Mouse (Mus musculus) CH12.LX (cell line): Measurements from ENCODE around the gene Etv6. TPM values are rescaled to one million over a fixed set of nuclear protein-coding genes. Genes with fewer than 3 reads are reported as not detected.

ENCODE experiments used
- DNase-seq: peaks from one replicate; pipeline ENCODE4 v3.0.0-alpha.2; 2013; ENCODE audit errors: extremely low read depth
- H3K27ac ChIP-seq: 2 replicates; pipeline ENCODE4 v1.5.1; 2012; ENCODE audit warnings: low read depth, mild to moderate bottlenecking, control low read depth, moderate library complexity; ENCODE audit not compliant: insufficient read depth
- H3K27me3 ChIP-seq: replicated peaks from 2 replicates; pipeline ENCODE3; 2012; ENCODE audit warnings: inconsistent platforms
- H3K36me3 ChIP-seq, 2 experiments: replicated peaks in 1 of 2; 2 replicates each; pipeline versions ENCODE3 to v1.6.1; 2012; ENCODE audit warnings: inconsistent platforms in 1 of 2, low read length in 1 of 2, mild to moderate bottlenecking in 1 of 2, mixed read lengths in 1 of 2, moderate library complexity in 1 of 2; ENCODE audit not compliant: control insufficient read depth in 1 of 2, insufficient read depth in 1 of 2
- H3K4me1 ChIP-seq, 2 experiments: 2 replicates each; pipeline ENCODE4 v1.6.1; 2012; ENCODE audit warnings: inconsistent platforms in 1 of 2, moderate library complexity in 1 of 2; ENCODE audit not compliant: insufficient read depth in 2 of 2, control insufficient read depth in 1 of 2
- H3K4me2 ChIP-seq: 2 replicates; pipeline ENCODE4 v1.6.1; 2012; ENCODE audit warnings: low read depth, mild to moderate bottlenecking, control low read depth; ENCODE audit not compliant: poor library complexity, insufficient read depth, severe bottlenecking
- H3K4me3 ChIP-seq, 3 experiments: fragments of 150-350 bp in 1 of 3; sonication (generic) in 1 of 3; replicated peaks in 1 of 3; 2 replicates each; pipeline versions ENCODE3 to v1.5.1; 2011 to 2012; ENCODE audit warnings: low read depth in 2 of 3, low read length in 2 of 3, mild to moderate bottlenecking in 2 of 3, moderate library complexity in 2 of 3, control low read depth in 1 of 3, improper control_type of control experiment in 1 of 3, inconsistent platforms in 1 of 3, mixed read lengths in 1 of 3; ENCODE audit not compliant: poor library complexity in 1 of 3
- H3K79me2 ChIP-seq: replicated peaks from 2 replicates; pipeline ENCODE4 v1.6.1; 2012; ENCODE audit warnings: mild to moderate bottlenecking, moderate library complexity; ENCODE audit not compliant: control insufficient read depth, poor library complexity, insufficient read depth, severe bottlenecking; ENCODE audit errors: extremely low read depth
- H3K9ac ChIP-seq: 2 replicates; pipeline ENCODE4 v1.6.1; 2012; ENCODE audit warnings: low read depth, mild to moderate bottlenecking, control low read depth, moderate library complexity; ENCODE audit not compliant: insufficient read depth
- H3K9me3 ChIP-seq: replicated peaks from 2 replicates; pipeline ENCODE3; 2012; ENCODE audit warnings: low read length, inconsistent platforms, mixed read lengths
- BHLHE40 ChIP-seq: IDR thresholded peaks from 2 replicates; pipeline ENCODE4 v1.6.1; 2011; ENCODE audit warnings: mild to moderate bottlenecking, low read depth, low read length, improper control_type of control experiment
- CHD1 ChIP-seq: IDR thresholded peaks from 2 replicates; pipeline ENCODE4 v1.6.1; 2012; ENCODE audit warnings: low read depth, low read length, improper control_type of control experiment, inconsistent platforms
- CHD2 ChIP-seq: IDR thresholded peaks from 2 replicates; pipeline ENCODE4 v1.6.1; 2011; ENCODE audit warnings: low read length, improper control_type of control experiment
- CTCF ChIP-seq, 2 experiments: IDR thresholded peaks in 1 of 2; conservative IDR thresholded peaks in 1 of 2; 2 replicates each; pipeline ENCODE4 v1.5.1; 2011 to 2012; ENCODE audit warnings: low read depth in 2 of 2, low read length in 2 of 2, improper control_type of control experiment in 1 of 2, inconsistent platforms in 1 of 2, mild to moderate bottlenecking in 1 of 2, moderate library complexity in 1 of 2
- E2F4 ChIP-seq: IDR thresholded peaks from 2 replicates; pipeline ENCODE4 v1.6.1; 2011; ENCODE audit warnings: low read depth, low read length, improper control_type of control experiment; ENCODE audit not compliant: insufficient replicate concordance
- ELF1 ChIP-seq: IDR thresholded peaks from 2 replicates; pipeline ENCODE4 v1.6.1; 2014; ENCODE audit warnings: low read depth, mild to moderate bottlenecking, inconsistent platforms, low read length, improper control_type of control experiment
- EP300 ChIP-seq: IDR thresholded peaks from 2 replicates; pipeline ENCODE4 v1.6.1; 2011; ENCODE audit warnings: low read length, improper control_type of control experiment
- ETS1 ChIP-seq: conservative IDR thresholded peaks from 2 replicates; pipeline ENCODE4 v1.6.1; 2012; ENCODE audit warnings: low read depth, mild to moderate bottlenecking, inconsistent platforms, low read length, improper control_type of control experiment, moderate library complexity
- GABPA ChIP-seq: IDR thresholded peaks from 2 replicates; pipeline ENCODE4 v1.6.1; 2012; ENCODE audit warnings: low read depth, low read length, improper control_type of control experiment, inconsistent platforms; ENCODE audit not compliant: insufficient replicate concordance
- HCFC1 ChIP-seq: IDR thresholded peaks from 2 replicates; pipeline ENCODE4 v1.6.1; 2012; ENCODE audit warnings: low read depth, mild to moderate bottlenecking, inconsistent platforms, low read length, improper control_type of control experiment
- IRF4 ChIP-seq: IDR thresholded peaks from 2 replicates; pipeline ENCODE4 v1.6.1; 2014; ENCODE audit warnings: low read depth, mild to moderate bottlenecking, inconsistent platforms, low read length, improper control_type of control experiment
- JUN ChIP-seq: IDR thresholded peaks from 2 replicates; pipeline ENCODE4 v1.6.1; 2011; ENCODE audit warnings: low read depth, mild to moderate bottlenecking, low read length, improper control_type of control experiment, moderate library complexity; ENCODE audit not compliant: insufficient read depth
- JUND ChIP-seq: conservative IDR thresholded peaks from 2 replicates; pipeline ENCODE4 v1.6.1; 2011; ENCODE audit warnings: low read depth, low read length, improper control_type of control experiment
- KAT2A ChIP-seq: IDR thresholded peaks from 2 replicates; pipeline ENCODE4 v1.6.1; 2012; ENCODE audit warnings: low read length, improper control_type of control experiment, inconsistent platforms; ENCODE audit not compliant: insufficient replicate concordance
- MAFK ChIP-seq: IDR thresholded peaks from 2 replicates; pipeline ENCODE4 v1.6.1; 2011; ENCODE audit warnings: low read length, improper control_type of control experiment; ENCODE audit not compliant: insufficient replicate concordance
- MAX ChIP-seq: IDR thresholded peaks from 2 replicates; pipeline ENCODE4 v1.6.1; 2011; ENCODE audit warnings: low read length, improper control_type of control experiment
- MAZ ChIP-seq: IDR thresholded peaks from 2 replicates; pipeline ENCODE4 v1.6.1; 2012; ENCODE audit warnings: low read depth, mild to moderate bottlenecking, inconsistent platforms, low read length, improper control_type of control experiment, moderate library complexity
- MEF2A ChIP-seq: IDR thresholded peaks from 2 replicates; pipeline ENCODE4 v1.6.1; 2014; ENCODE audit warnings: low read depth, mild to moderate bottlenecking, inconsistent platforms, low read length, improper control_type of control experiment, borderline replicate concordance
- MXI1 ChIP-seq: IDR thresholded peaks from 2 replicates; pipeline ENCODE4 v1.6.1; 2011; ENCODE audit warnings: mild to moderate bottlenecking, low read depth, low read length, improper control_type of control experiment
- MYC ChIP-seq: IDR thresholded peaks from 2 replicates; pipeline ENCODE4 v1.6.1; 2011; ENCODE audit warnings: low read depth, mild to moderate bottlenecking, improper control_type of control experiment, low read length
- NELFE ChIP-seq: IDR thresholded peaks from 2 replicates; pipeline ENCODE4 v1.6.1; 2011; ENCODE audit warnings: low read depth, low read length, improper control_type of control experiment
- NRF1 ChIP-seq: IDR thresholded peaks from 2 replicates; pipeline ENCODE4 v1.6.1; 2014; ENCODE audit warnings: low read depth, mild to moderate bottlenecking, inconsistent platforms, low read length, improper control_type of control experiment, moderate library complexity
- PAX5 ChIP-seq: IDR thresholded peaks from 2 replicates; pipeline ENCODE4 v1.6.1; 2012; ENCODE audit warnings: low read length, inconsistent platforms, mixed read lengths
- POLR2A ChIP-seq: IDR thresholded peaks from 2 replicates; pipeline ENCODE4 v1.6.1; 2011; ENCODE audit warnings: low read depth, mild to moderate bottlenecking, improper control_type of control experiment, low read length
- POLR2AphosphoS2 ChIP-seq: IDR thresholded peaks from 2 replicates; pipeline ENCODE4 v1.6.1; 2011; ENCODE audit warnings: low read depth, low read length, improper control_type of control experiment
- RAD21 ChIP-seq: IDR thresholded peaks from 2 replicates; pipeline ENCODE4 v1.6.1; 2011; ENCODE audit warnings: low read depth, mild to moderate bottlenecking, low read length, improper control_type of control experiment, moderate library complexity
- RCOR1 ChIP-seq: conservative IDR thresholded peaks from 2 replicates; pipeline ENCODE4 v1.6.1; 2012; ENCODE audit warnings: low read depth, mild to moderate bottlenecking, inconsistent platforms, low read length, improper control_type of control experiment
- SIN3A ChIP-seq: IDR thresholded peaks from 2 replicates; pipeline ENCODE4 v1.6.1; 2012; ENCODE audit warnings: low read length, improper control_type of control experiment, inconsistent platforms
- SMC3 ChIP-seq: IDR thresholded peaks from 2 replicates; pipeline ENCODE4 v1.6.1; 2011; ENCODE audit warnings: low read depth, low read length, improper control_type of control experiment
- TBP ChIP-seq: conservative IDR thresholded peaks from 2 replicates; pipeline ENCODE4 v1.6.1; 2011; ENCODE audit warnings: low read depth, low read length, improper control_type of control experiment
- TCF12 ChIP-seq: IDR thresholded peaks from 2 replicates; pipeline ENCODE4 v1.6.1; 2014; ENCODE audit warnings: low read depth, mild to moderate bottlenecking, inconsistent platforms, low read length, improper control_type of control experiment
- UBTF ChIP-seq: IDR thresholded peaks from 2 replicates; pipeline ENCODE4 v1.6.1; 2012; ENCODE audit warnings: low read depth, mild to moderate bottlenecking, inconsistent platforms, low read length, improper control_type of control experiment, moderate library complexity
- USF1 ChIP-seq: IDR thresholded peaks from 2 replicates; pipeline ENCODE4 v1.6.1; 2014; ENCODE audit warnings: low read depth, mild to moderate bottlenecking, inconsistent platforms, low read length, improper control_type of control experiment
- USF2 ChIP-seq: conservative IDR thresholded peaks from 2 replicates; pipeline ENCODE4 v1.6.1; 2011; ENCODE audit warnings: low read depth, low read length, improper control_type of control experiment
- ZC3H11A ChIP-seq: IDR thresholded peaks from 2 replicates; pipeline ENCODE4 v1.6.1; 2012; ENCODE audit warnings: low read depth, mild to moderate bottlenecking, inconsistent platforms, low read length, improper control_type of control experiment
- ZKSCAN1 ChIP-seq: IDR thresholded peaks from 2 replicates; pipeline ENCODE4 v1.6.1; 2012; ENCODE audit warnings: low read depth, inconsistent platforms, low read length, improper control_type of control experiment, borderline replicate concordance
- ZMIZ1 ChIP-seq: IDR thresholded peaks from 2 replicates; pipeline ENCODE4 v1.6.1; 2012; ENCODE audit warnings: low read depth, mild to moderate bottlenecking, inconsistent platforms, low read length, improper control_type of control experiment
- ZNF384 ChIP-seq: IDR thresholded peaks from 2 replicates; pipeline ENCODE4 v1.6.1; 2012; ENCODE audit warnings: low read depth, low read length, improper control_type of control experiment, inconsistent platforms
- dilution Hi-C: fragments of 300-500 bp; cut with MboI; formaldehyde crosslinking; loops from 2 replicates; pipeline ENCODE4 v1.14.3; 2020; ENCODE audit warnings: low sequenced_read_pairs; ENCODE audit not compliant: extremely low pct_unique_long_range_greater_than_20kb, extremely low pct_ligation_motif_present
- in situ Hi-C: fragments of 300-500 bp; cut with MboI; formaldehyde crosslinking; loops from 3 replicates; pipeline ENCODE4 v1.14.3; 2019; ENCODE audit warnings: low sequenced_read_pairs, low pct_ligation_motif_present, low pct_unique_long_range_greater_than_20kb, mixed read lengths
- polyA plus RNA-seq: library from polyadenylated mRNA; unstranded; fragments of >175 nt; gene quantifications from 2 replicates; pipeline ENCODE4 v1.2.1, GENCODE M21; 2012; ENCODE audit warnings: low read depth; ENCODE audit not compliant: insufficient read length
- total RNA-seq, 2 experiments: library from RNA; depleted of rRNA; stranded (reverse); fragments of 300-350 nt in 1 of 2; fragments of >200 nt in 1 of 2; gene quantifications; 2 replicates each; pipeline ENCODE4 v1.2.3; 2012 to 2014

Etv6 gene
- total and polyA plus RNA-seq, 3 experiments = 7.6 to 29.5 (median 10.1) TPM

DNA sequence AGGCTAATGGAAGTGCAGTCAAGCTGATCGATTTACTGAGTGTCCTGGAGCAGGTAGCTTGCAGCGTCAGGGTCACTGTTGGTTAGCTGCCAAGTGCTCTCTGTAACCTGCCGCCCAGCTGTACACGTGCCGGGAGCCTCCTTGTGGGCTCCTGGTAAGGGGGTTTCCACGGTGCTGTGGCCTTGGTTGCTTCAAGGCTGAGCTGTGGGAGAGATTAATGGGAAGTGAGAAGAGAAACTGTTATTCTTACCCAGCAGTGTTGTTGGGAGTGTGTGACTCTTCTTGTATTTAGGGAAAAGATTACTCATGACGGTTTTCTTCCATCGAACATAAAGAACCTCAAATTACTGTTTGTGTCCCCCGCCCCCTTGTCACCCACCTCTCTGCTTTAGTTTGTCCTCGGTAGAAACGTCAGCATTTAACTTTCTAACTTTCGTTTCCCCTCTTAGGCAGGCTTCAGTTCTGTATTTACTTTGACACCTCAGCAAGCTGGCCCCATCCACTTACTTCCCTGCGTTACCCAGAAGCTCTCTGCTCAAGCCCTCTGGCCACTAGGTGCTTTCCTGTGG, 184.8 kb downstream of the Etv6 start:
- H3K4me3 ChIP-seq = no peak overlapping the region
- peak overlapping the region; percentile 72 for H3K27ac ChIP-seq
- peak; percentile 94 for DNase-seq

DNA sequence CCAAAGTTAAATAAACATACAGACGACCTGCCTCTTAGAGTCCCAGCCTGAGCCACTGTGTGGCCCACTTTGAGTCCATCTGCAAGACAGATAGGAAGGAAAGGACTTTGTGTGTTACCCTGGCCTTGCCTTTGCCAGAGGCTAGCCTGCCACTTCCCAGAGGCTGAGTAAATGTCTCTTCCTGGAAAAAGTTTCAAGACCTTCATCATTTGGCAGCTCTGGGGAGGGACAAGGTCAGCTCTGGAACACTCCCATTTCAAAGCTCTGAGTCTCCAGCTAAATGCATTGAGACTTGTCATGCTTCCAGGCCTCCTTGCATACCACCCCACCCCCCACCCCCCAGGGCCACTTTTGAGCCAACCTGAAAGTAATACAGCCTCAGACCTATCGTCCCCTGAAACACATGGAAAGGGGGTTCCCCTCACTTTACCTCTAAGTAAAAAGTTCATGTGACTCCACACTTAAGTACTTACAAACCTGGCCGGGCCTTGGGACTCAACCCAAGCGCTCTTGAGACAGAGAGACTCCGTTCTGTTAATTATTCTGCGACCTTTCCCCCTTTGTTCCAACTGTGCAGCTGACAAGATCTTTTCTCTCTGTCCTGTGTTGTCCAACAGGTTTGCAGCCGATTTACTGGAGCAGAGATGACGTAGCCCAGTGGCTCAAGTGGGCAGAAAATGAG, 186.9 kb downstream of the Etv6 start:
- H3K4me3 ChIP-seq = no peak overlapping the region
- no peak overlapping the region for H3K4me2 ChIP-seq
- H3K4me1 ChIP-seq = peaks cover 31 to 87% of the 10 kb centered on the region in 2 experiments
- no peaks in the 10 kb centered on the region for H3K79me2 ChIP-seq
- DNase-seq = peak; percentile 74
- dilution Hi-C loops = no loop called here
- no peaks in the 10 kb centered on the region for H3K9me3 ChIP-seq
- peaks cover 4 to 54% of the 10 kb centered on the region in 2 experiments for H3K36me3 ChIP-seq
- in situ Hi-C loops = loop anchor here (25.0 kb wide), 1 partner anchor 185 kb away; the partner anchor contains the start of gene Etv6
- no peaks in the 10 kb centered on the region for H3K27me3 ChIP-seq
- no peak overlapping the region for H3K9ac ChIP-seq
- H3K27ac ChIP-seq = no peak overlapping the region
- peak; percentile 41; the same call in 1 of the 2 replicates for TF ChIP-seq SIN3A
- no peak for TF ChIP-seq ZNF384
- peak; percentile 56; the same call in 1 of the 2 replicates for TF ChIP-seq CHD2
- TF ChIP-seq MXI1 = peak; percentile 32; the same call in 1 of the 2 replicates
- no peak for TF ChIP-seq TCF12
- TF ChIP-seq BHLHE40 = peak; percentile 82
- TF ChIP-seq NRF1 = no peak
- TF ChIP-seq ETS1 = peak; percentile 81
- no peak for TF ChIP-seq ZC3H11A
- no peak for TF ChIP-seq ZKSCAN1
- TF ChIP-seq MYC = peak; percentile 47; the same call in 1 of the 2 replicates
- peak; percentile 57; the same call in 1 of the 2 replicates for TF ChIP-seq MEF2A
- peak; percentile 78; the same call in 1 of the 2 replicates for TF ChIP-seq MAZ
- TF ChIP-seq MAX = peak; percentile 60

More for the DNA sequence above, 184.8 kb downstream of the Etv6 start:
- in situ Hi-C loops (loop anchor here (25.0 kb wide), 1 partner anchor 183 kb away; the partner anchor contains the start of gene Etv6), dilution Hi-C loops (no loop called here)
- peaks cover 4 to 46% of the 10 kb centered on the region in 2 experiments for H3K36me3 ChIP-seq
- H3K4me2 ChIP-seq = peak overlapping the region; percentile 64
- peak; percentile 17 for TF ChIP-seq RAD21
- peak; percentile 56; the same call in 1 of the 2 replicates for TF ChIP-seq MXI1
- 0 out of 2 replicates have a peak, but pooled peaks have one; percentile 18 for TF ChIP-seq NRF1
- TF ChIP-seq ETS1 = peak; percentile 99
- TF ChIP-seq MAX = peak; percentile 86
- TF ChIP-seq USF2 = no peak
- TF ChIP-seq E2F4 = no peak
- peak; percentile 97 for TF ChIP-seq IRF4
- 0 out of 2 replicates have a peak, but pooled peaks have one; percentile 46 for TF ChIP-seq TBP
- TF ChIP-seq EP300 = peak; percentile 97
- TF ChIP-seq MAZ = peak; percentile 87
- peak; percentile 86 for TF ChIP-seq CHD2
- TF ChIP-seq MEF2A = peak; percentile 96
- TF ChIP-seq NELFE = 0 out of 2 replicates have a peak, but pooled peaks have one; percentile 9
- 0 out of 2 replicates have a peak, but pooled peaks have one; percentile 78 for TF ChIP-seq MAFK
- no peak for TF ChIP-seq UBTF
- peak; percentile 33; the same call in 1 of the 2 replicates for TF ChIP-seq MYC
- no peak for TF ChIP-seq ZC3H11A
- TF ChIP-seq ZKSCAN1 = no peak
- TF ChIP-seq TCF12 = peak; percentile 97
- TF ChIP-seq CTCF (conservative IDR thresholded peaks at IDR 0.05 in 1 of 2, IDR thresholded peaks at IDR 0.05 in 1 of 2; ENCODE audit: low read depth in 2 of 2, low read length in 2 of 2) = peak in 1 of 2 experiments; percentile 32; a peak in 2 of 4 replicates
- no peak for TF ChIP-seq POLR2A
- peak; percentile 49 for TF ChIP-seq SIN3A
- TF ChIP-seq BHLHE40 = peak; percentile 99
- TF ChIP-seq JUN = peak; percentile 96
- TF ChIP-seq JUND = peak; percentile 95
- peak; percentile 26 for TF ChIP-seq SMC3
- TF ChIP-seq HCFC1 = no peak
- no peak for TF ChIP-seq CHD1
- TF ChIP-seq USF1 = no peak
- TF ChIP-seq ZMIZ1 = no peak
- TF ChIP-seq GABPA = no peak
- TF ChIP-seq KAT2A = no peak
- no peak for TF ChIP-seq POLR2AphosphoS2
- TF ChIP-seq ZNF384 = no peak; the same call in 1 of the 2 replicates
- TF ChIP-seq ELF1 = 0 out of 2 replicates have a peak, but pooled peaks have one; percentile 8
- TF ChIP-seq PAX5 = no peak
- peak; percentile 96 for TF ChIP-seq RCOR1
- H3K9ac ChIP-seq = no peak overlapping the region
- H3K9me3 ChIP-seq = no peaks in the 10 kb centered on the region
- H3K79me2 ChIP-seq = no peaks in the 10 kb centered on the region
- peaks cover 29 to 86% of the 10 kb centered on the region in 2 experiments for H3K4me1 ChIP-seq
- no peaks in the 10 kb centered on the region for H3K27me3 ChIP-seq
